Mouse (Mus musculus) megakaryocyte, adult 5-6 weeks (primary cell): ENCODE results near the gene Dennd4c. TPM values are rescaled to one million over a fixed set of nuclear protein-coding genes. Genes with fewer than 3 reads are reported as not detected.
A peak's percentile ranks its signal among the peaks of the same experiment; 100 is the strongest.

ENCODE experiments used
- ATAC-seq: 2 replicates; pipeline ENCODE4 v1.8.0; 2016; ENCODE audit warnings: mild to moderate bottlenecking, inconsistent platforms; ENCODE audit not compliant: poor library complexity, severe bottlenecking
- total RNA-seq, 2 experiments: library from RNA; stranded (forward) in 1 of 2; stranded (reverse) in 1 of 2; fragments of 153-499, 151-499 nt in 1 of 2; fragments of 221-1000, 200-1000 nt in 1 of 2; gene quantifications; 2 replicates each; pipeline versions ENCODE4 v1.2.3 to v1.2.4; 2015 to 2017

Dennd4c gene
- total RNA-seq, 2 experiments from 2014 or later, result 23.1 to 27.9 TPM

DNA sequence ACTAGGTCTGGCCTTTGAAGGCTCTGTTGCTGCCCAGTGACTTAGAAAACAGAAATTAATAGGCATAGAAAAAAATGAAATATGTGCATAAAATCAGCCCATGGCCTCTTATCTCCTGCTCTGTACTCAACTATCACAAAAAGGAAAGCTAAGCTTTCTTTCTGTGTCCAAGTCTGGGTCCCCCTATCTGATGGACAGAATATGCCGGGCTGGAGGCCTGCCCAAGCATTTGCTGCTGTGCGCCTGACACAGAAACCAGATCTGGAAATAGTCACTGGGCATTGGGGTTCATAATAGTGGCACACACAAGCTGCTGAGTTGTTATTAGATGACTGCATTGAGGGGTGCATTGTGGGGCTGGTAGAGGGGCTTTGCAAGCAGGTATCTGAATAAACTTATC lies 131.1 kb downstream of the Dennd4c start:
- no peak for ATAC-seq

DNA sequence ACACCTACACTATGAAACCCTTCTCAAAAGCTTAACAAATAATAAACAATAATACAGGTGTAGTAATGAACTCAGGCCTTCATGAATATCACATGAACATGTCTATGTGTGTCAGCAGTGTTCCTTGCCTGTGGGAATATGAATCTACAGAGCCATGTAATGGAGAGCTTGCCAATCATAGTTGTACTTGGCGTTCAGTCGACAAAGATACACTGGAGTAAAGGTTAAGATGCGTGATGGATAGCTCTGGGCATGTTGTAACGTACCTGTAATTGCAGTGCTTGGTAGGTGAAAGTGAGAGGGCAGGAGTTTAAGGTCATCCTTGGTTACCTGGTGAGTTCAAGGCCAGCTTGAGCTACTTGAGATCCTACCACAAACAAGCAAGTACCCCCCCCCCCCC lies 132.8 kb downstream of the Dennd4c start:
- no peak for ATAC-seq

DNA sequence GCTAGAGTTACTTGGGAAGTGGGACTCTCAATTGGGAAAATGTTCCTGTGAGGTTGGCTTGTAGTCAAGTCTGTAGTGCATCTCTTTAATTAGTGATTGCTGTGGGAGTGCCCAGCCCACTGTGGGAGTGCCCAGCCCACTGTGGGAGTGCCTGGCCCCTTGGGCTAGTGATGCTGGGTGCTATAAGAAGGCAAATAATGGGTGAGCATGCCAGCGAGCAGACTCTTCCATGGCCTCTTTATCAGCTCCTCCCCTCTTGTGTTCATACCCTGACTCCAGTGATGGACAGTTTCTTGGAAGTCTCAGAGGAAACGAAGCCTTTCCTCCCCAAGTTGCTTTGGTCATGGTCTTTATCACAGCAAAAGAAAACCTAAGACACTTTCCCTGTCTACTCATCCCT lies 134.1 kb downstream of the Dennd4c start:
- no peak for ATAC-seq

DNA sequence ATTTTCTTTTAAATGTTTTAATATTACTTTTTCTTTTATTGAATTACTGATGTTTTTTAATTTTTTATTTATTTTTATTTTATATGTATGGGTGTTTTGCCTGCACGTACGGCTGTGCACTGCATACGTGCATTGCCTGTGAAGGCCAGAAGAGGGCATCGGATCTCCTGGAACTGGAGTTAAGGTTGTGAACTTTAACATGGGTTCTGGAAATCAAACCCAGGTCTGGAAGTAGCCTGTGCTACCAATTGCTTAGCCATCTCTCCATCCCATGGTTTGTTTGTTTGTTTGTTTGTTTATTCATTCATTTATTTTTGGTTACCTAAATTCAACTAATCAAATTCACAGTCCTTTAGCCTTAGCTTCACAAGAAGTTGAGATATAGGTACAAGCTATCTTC lies 136.6 kb downstream of the Dennd4c start:
- ATAC-seq, result peak; percentile 62; the same call in 1 of the 2 replicates

DNA sequence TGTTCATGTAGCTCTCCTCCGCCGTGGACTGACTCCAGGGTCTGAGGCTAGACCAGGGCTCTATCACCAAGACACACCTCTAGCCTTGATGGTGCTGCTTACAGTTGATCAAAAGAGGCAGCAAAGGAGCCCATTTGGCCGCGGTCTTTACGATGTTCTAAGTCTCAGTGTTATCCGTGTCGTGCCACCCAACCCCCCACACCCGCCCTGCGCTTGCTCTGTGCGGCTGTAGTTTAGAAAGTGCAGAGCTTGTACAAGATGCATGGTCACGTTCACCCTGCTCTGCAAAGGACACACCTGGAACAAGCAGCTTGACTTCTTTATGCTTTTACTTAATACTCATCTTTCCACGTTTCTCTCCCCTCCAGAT lies 137.4 kb downstream of the Dennd4c start:
- peak; percentile 46 for ATAC-seq

DNA sequence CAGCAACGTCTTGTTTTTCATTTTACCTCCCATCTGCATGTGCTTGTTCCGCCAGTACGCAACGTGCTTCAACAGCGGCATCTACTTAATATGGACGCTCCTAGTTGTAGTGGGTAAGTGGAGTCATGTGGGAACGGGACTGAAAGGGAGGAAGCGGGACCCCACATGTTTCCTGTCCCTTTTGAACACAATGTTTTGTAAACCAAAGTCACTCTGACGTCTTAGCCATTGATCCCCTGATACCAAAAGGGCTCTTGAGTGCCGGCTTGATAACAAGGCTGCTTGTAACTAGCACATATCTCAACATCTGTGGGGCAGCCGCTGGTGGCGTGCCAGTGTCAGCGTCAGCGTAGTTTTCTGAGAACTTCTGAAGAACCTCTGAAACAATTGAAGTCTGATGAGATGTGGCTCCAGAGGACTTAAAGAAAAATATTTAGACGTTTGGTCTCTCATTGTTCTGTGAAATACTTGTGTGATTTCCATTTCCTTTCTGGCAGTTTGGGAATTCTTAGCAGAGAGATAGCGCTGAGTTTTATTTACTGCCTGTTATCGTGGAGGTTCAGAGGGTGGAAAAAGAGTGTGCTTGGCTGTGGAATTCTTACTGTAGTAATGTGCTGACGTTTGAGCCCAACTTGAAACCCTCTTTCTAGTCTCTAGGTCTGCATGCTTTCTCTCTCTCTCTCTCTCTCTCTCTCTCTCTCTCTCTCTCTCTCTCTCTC lies 138.0 kb downstream of the Dennd4c start:
- ATAC-seq, result peak; percentile 72

DNA sequence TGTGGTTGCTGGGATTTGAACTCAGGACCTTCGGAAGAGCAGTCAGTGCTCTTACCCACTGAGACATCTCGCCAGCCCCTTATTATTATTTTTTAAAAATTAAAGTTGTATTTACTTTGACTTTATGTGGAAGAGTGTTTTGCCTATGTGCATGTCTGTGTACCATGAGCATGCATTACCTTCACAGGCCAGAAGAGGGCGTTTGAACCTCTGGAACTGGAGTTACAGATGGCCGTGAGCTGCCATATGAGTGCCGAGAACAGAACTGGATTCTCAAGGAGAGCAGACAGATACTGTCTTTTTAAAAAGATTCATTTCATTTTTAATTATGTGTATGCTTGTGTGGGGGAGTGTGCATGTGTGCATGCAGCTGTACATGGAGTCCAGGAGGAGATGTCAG lies 139.5 kb downstream of the Dennd4c start:
- ATAC-seq, result no peak

DNA sequence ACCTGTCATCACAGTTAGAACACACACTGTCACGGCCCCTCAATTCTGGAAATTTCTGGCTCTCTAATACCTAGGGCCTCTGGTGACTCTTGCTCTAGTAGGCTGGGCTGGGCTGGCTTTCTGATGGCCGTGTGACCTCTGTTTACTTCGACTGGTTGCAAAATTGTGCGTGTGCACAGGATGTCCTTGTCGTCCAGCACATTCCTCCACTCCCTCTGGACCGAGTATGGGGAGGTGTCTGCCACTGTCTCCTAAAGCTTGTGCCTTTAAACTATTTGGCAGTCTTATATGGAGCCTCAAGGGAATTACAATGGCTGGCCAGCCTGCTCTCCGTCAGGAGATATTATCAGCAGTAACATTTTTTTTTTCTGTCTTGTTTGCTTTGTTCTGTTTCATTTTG lies 149.1 kb downstream of the Dennd4c start:
- no peak for ATAC-seq

DNA sequence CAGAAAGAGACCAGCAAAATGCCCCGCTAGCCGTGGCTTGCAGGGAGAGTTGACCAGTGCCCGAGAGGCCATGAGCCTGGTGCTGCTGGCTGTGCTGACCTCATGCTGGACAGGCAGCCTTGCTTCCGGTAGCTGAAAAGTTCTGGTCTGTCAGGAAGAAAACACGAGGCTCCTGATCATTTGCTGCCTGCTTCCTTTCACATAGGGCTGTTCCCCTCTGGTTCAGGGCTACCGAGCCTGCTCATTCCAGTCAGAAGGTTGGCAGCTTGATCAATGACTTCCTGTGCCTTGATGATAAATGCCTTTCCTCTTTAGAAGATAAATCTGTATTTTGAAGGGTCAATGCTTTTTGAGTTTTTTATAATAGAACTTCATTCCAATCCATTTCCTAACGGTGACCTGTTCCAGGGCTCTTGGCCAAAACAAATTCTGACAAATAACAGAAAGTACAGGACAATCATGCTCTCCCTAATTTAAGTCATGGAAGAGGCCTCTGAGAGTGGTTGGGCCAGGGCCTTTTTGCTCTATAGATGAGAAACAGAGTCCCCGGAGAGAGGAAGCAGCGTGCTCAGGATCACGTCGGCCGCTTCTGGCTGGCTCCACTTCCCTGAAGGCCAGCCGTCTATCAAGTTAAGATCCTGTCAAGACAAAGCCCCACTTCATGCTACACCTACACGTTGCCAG lies 150.6 kb downstream of the Dennd4c start:
- no peak for ATAC-seq

Other genes with a start within 250 kb of the Dennd4c start
- not detected in 2 replicates for gene Saxo1, start 190.2 kb upstream of the Dennd4c start, total RNA-seq (2015)
- gene Saxo1, start 190.2 kb upstream of the Dennd4c start, total RNA-seq (2017), result not detected in 2 replicates
- 42.4 and 49.4 TPM in 2 replicates for gene Rraga, start 172.9 kb upstream of the Dennd4c start, total RNA-seq (2015)
- gene Rraga, start 172.9 kb upstream of the Dennd4c start, total RNA-seq (2017), result 13.0 and 19.1 TPM in 2 replicates
- 11.8 and 13.7 TPM in 2 replicates for gene Haus6, start 136.5 kb upstream of the Dennd4c start, total RNA-seq (2015)
- 17.6 and 17.8 TPM in 2 replicates for gene Haus6, start 136.5 kb upstream of the Dennd4c start, total RNA-seq (2017)
- gene Plin2, start 78.5 kb upstream of the Dennd4c start, total RNA-seq (2015), result 124 and 127 TPM in 2 replicates
- gene Plin2, start 78.5 kb upstream of the Dennd4c start, total RNA-seq (2017), result 187 and 216 TPM in 2 replicates
- gene Rps6, start 108.9 kb downstream of the Dennd4c start, total RNA-seq (2015), result 2,501 and 2,579 TPM in 2 replicates
- 983 and 1,093 TPM in 2 replicates for gene Rps6, start 108.9 kb downstream of the Dennd4c start, total RNA-seq (2017)
- gene Acer2, start 125.8 kb downstream of the Dennd4c start, total RNA-seq (2015), result 0.07 TPM in 1 of 2 replicates, not detected in the other
- 0.15 and 0.69 TPM in 2 replicates for gene Acer2, start 125.8 kb downstream of the Dennd4c start, total RNA-seq (2017)